Mouse (Mus musculus) kidney, adult 2 months (tissue): Measurements from ENCODE around the gene U90926.

Experiments
- CTCF ChIP-seq: fragments of 200-500 bp; conservative IDR thresholded peaks from 2 replicates; pipeline ENCODE4 v1.5.1; 2011; ENCODE audit warnings: low read depth, mild to moderate bottlenecking, control low read depth, low read length, moderate library complexity, mixed read lengths; ENCODE audit not compliant: insufficient read depth, insufficient read length
- POLR2A ChIP-seq: fragments of 200-500 bp; IDR thresholded peaks from one replicate; pipeline ENCODE4 v1.6.1; 2011; ENCODE audit warnings: low read depth, low read length, control low read depth

DNA sequence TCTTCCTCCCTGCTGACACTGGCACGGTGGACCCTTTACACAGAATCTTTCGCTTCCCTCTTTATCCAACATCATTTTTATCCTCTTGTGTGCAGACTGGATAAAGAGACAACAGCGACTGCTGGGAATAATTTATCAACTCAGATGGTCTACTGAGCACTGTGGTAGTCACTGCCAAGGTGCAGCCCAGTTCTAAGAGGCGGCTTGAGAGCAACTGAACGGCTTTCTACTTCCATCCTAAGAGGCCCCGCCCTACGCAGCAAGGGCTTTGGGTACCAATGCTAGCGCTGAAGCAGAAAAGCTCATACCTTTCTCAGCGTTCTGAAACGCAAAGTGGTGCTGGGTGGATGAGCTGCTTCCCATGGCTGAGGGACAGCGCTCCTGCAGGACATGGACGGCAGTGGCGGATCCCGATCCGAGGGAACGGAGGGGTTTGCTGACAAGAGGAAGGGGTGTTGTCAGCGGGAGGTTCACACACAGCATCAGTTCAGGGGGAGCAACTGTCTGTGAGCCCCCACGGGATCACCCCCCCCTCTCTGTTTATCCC is 37.7 kb upstream of the U90926 start:
- TF ChIP-seq CTCF (no peak), POLR2A (no peak)
